Mouse (Mus musculus): ENCODE data around the gene Doc2b.

DNA sequence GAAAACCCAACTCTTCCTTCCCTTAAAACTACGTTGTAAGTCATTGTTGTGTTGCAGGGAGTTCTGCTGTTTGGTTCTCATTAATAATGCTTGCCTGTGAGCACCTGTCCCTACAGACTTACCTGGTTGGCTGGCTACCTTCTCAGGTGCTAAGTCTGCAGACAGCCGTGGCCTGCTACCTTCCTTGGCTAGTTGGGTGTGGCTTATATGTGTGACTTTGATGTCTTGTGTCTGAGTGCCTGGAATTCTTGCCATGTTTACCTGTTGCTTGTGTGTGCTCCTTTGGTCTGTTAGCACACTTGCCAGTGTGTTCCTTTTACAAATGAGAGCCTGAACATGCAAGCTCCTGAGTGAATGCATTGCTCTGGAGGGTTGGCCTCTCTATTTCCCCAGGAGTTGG is 33.1 kb downstream of the Doc2b start:
- TF ChIP-seq CTCF (IDR thresholded peaks at IDR 0.05; ENCODE audit: low read depth) (no peak), EP300 (IDR thresholded peaks at IDR 0.05; ENCODE audit: low read depth) (no peak)

Data from liver, postnatal 0 days (tissue).